9 mouse cellular contexts compared by ENCODE assay signal in genomic region chr9:40333649-40334396, GRCm38 (mm10).
DNase-seq lines count a peak whose midpoint lies in the region; ATAC-seq and TF ChIP-seq lines count a peak whose summit lies in the region.
"Had no signal": no experiment of that assay in that cellular context is flagged by ENCODE, and none has a peak within 500 bp of the region (broad histone marks: within the 10 kb centered on the region; RNA-seq: fewer than 3 reads in every experiment).

No protein-coding gene starts in this region.

- H3K79me2 ChIP-seq in CH12.LX (replicated peaks; ENCODE audit: control insufficient read depth, extremely low read depth, insufficient read depth, poor library complexity, severe bottlenecking): no peaks in the 10 kb centered on the region

- TF ChIP-seq CTCF in CH12.LX (conservative IDR thresholded peaks at IDR 0.05 in 1 of 2, IDR thresholded peaks at IDR 0.05 in 1 of 2; ENCODE audit: low read depth in 2 of 2, low read length in 2 of 2): peak; percentile 90 to 99

- dilution Hi-C loops in CH12.LX (cut with MboI; ENCODE audit: extremely low pct_ligation_motif_present, extremely low pct_unique_long_range_greater_than_20kb, low sequenced_read_pairs): no loop called here

- DNase-seq in hindbrain, embryonic 10.5 days (ENCODE audit: low spot score): peak; percentile 81
- peak; percentile 84 for DNase-seq in CH12.LX (ENCODE audit: extremely low read depth)
- DNase-seq in frontal cortex, postnatal 14 days (ENCODE audit: low spot score in 2 of 2): peak; percentile 73 to 84
- peak; percentile 86 to 88 for DNase-seq in kidney, postnatal 4 days
- peak; percentile 91 for DNase-seq in testis, postnatal 10 days (ENCODE audit: low spot score)

- no peak overlapping the region; the same call in 1 of the 2 replicates for H3K9ac ChIP-seq in hindbrain, embryonic 16.5 days (ENCODE audit: low read depth, low read length)
- no peak overlapping the region for H3K9ac ChIP-seq in CH12.LX (ENCODE audit: insufficient read depth, low read depth)
- H3K9ac ChIP-seq: lung, embryonic 15.5 days had no signal

- in situ Hi-C loops in CH12.LX (cut with MboI; ENCODE audit: low pct_ligation_motif_present, low pct_unique_long_range_greater_than_20kb, low sequenced_read_pairs): no loop called here

- no peaks in the 10 kb centered on the region for H3K36me3 ChIP-seq in hindbrain, embryonic 10.5 days
- H3K36me3 ChIP-seq in hindbrain, embryonic 16.5 days (ENCODE audit: control insufficient read depth, insufficient read depth, low read length): peaks cover 9% of the 10 kb centered on the region
- H3K36me3 ChIP-seq in CH12.LX (replicated peaks in 1 of 2; ENCODE audit: control insufficient read depth in 1 of 2, insufficient read depth in 1 of 2, low read length in 1 of 2): peaks cover 21 to 58% of the 10 kb centered on the region in 2 experiments
- H3K36me3 ChIP-seq: lung, embryonic 15.5 days had no signal

- H3K4me3 ChIP-seq in hindbrain, embryonic 10.5 days: no peak overlapping the region
- H3K4me3 ChIP-seq in hindbrain, embryonic 16.5 days (ENCODE audit: low read length): no peak overlapping the region
- H3K4me3 ChIP-seq in CH12.LX (replicated peaks in 1 of 3; ENCODE audit: low read depth in 2 of 3, low read length in 2 of 3, poor library complexity in 1 of 3): no peak overlapping the region
- H3K4me3 ChIP-seq: lung, embryonic 15.5 days had no signal

- no peaks in the 10 kb centered on the region for H3K27me3 ChIP-seq in hindbrain, embryonic 10.5 days (ENCODE audit: insufficient read depth, poor library complexity, severe bottlenecking)
- H3K27me3 ChIP-seq in hindbrain, embryonic 16.5 days (replicated peaks; ENCODE audit: control insufficient read depth, insufficient read depth, low read length): no peaks in the 10 kb centered on the region
- H3K27me3 ChIP-seq in CH12.LX (replicated peaks): no peaks in the 10 kb centered on the region
- H3K27me3 ChIP-seq: lung, embryonic 15.5 days had no signal

- 63% methylated on average over 9 of the region's 9 CpGs for WGBS in hindbrain, embryonic 10.5 days
- WGBS in hindbrain, embryonic 16.5 days: 57% methylated on average over 9 of the region's 9 CpGs

- no peak overlapping the region for H3K27ac ChIP-seq in hindbrain, embryonic 10.5 days
- H3K27ac ChIP-seq in hindbrain, embryonic 16.5 days (ENCODE audit: low read depth, low read length): no peak overlapping the region; the same call in 1 of the 2 replicates
- no peak overlapping the region for H3K27ac ChIP-seq in CH12.LX (ENCODE audit: insufficient read depth, low read depth)
- H3K27ac ChIP-seq: lung, embryonic 15.5 days had no signal

- no peak for TF ChIP-seq POLR2A in CH12.LX (IDR thresholded peaks at IDR 0.05; ENCODE audit: low read depth, low read length)

- 0 out of 2 replicates have a peak, but pooled peaks have one; percentile 17 for TF ChIP-seq EP300 in CH12.LX (IDR thresholded peaks at IDR 0.05; ENCODE audit: low read length)

- TF ChIP-seq RAD21 in CH12.LX (IDR thresholded peaks at IDR 0.05; ENCODE audit: low read depth, low read length): peak; percentile 72

- H3K4me2 ChIP-seq in hindbrain, embryonic 16.5 days (ENCODE audit: low read length): no peak overlapping the region
- no peak overlapping the region for H3K4me2 ChIP-seq in CH12.LX (ENCODE audit: insufficient read depth, low read depth, poor library complexity, severe bottlenecking)
- H3K4me2 ChIP-seq: lung, embryonic 15.5 days had no signal

- ATAC-seq in hindbrain, embryonic 16.5 days: no peak
- ATAC-seq in cerebellum, adult (ENCODE audit: insufficient number of reproducible peaks, low FRiP score, low TSS enrichment): peak; percentile 12; the same call in 1 of the 2 replicates
- peak; percentile 81 for ATAC-seq in megakaryocyte progenitor cell, adult 5-6 weeks (replicated peaks; ENCODE audit: poor library complexity)

- 0 out of 2 replicates have a peak, but pooled peaks cover 3% of the 10 kb centered on the region for H3K4me1 ChIP-seq in hindbrain, embryonic 10.5 days (replicated peaks)
- H3K4me1 ChIP-seq in hindbrain, embryonic 16.5 days (ENCODE audit: control insufficient read depth, insufficient read depth, low read depth, low read length): peaks cover 14% of the 10 kb centered on the region
- peaks cover 13 to 55% of the 10 kb centered on the region in 2 experiments for H3K4me1 ChIP-seq in CH12.LX (ENCODE audit: control insufficient read depth in 1 of 2, insufficient read depth in 2 of 2)
- H3K4me1 ChIP-seq: lung, embryonic 15.5 days had no signal

- H3K9me3 ChIP-seq in hindbrain, embryonic 10.5 days: no peaks in the 10 kb centered on the region
- no peaks in the 10 kb centered on the region for H3K9me3 ChIP-seq in hindbrain, embryonic 16.5 days (ENCODE audit: control insufficient read depth, low read length)
- no peaks in the 10 kb centered on the region for H3K9me3 ChIP-seq in CH12.LX (replicated peaks; ENCODE audit: low read length)
- H3K9me3 ChIP-seq: lung, embryonic 15.5 days had no signal

TF ChIP-seq in CH12.LX, 34 proteins besides CTCF, POLR2A, EP300 and RAD21:
- TF ChIP-seq SMC3 (IDR thresholded peaks at IDR 0.05; ENCODE audit: low read depth, low read length) (peak; percentile 82), IRF4 (IDR thresholded peaks at IDR 0.05; ENCODE audit: low read depth, low read length) (peak; percentile 90), RCOR1 (conservative IDR thresholded peaks at IDR 0.05; ENCODE audit: low read depth, low read length) (no peak)
